Mouse (Mus musculus) CD4-positive, CD25-positive, alpha-beta regulatory T cell, adult 4 months (primary cell): Measurements from ENCODE around the gene Pisd. TPM values are rescaled to one million over a fixed set of nuclear protein-coding genes. Genes with fewer than 3 reads are reported as not detected.

Experiments
- ATAC-seq: one replicate; pipeline ENCODE4 v1.8.0; 2017
- polyA plus RNA-seq, 2 experiments: library from polyadenylated mRNA; unstranded; fragments of 100-300 nt; shearing (Covaris generic); gene quantifications; one replicate each; pipeline ENCODE4 v1.2.1; 2017

Pisd gene
- polyA plus RNA-seq, 2 experiments from 2014 or later, result 94.9 to 125 TPM

GRCm38 (mm10) chr5:32706226-32706780 lies 79.1 kb downstream of the Pisd start:
- ATAC-seq, result no peak

DNA sequence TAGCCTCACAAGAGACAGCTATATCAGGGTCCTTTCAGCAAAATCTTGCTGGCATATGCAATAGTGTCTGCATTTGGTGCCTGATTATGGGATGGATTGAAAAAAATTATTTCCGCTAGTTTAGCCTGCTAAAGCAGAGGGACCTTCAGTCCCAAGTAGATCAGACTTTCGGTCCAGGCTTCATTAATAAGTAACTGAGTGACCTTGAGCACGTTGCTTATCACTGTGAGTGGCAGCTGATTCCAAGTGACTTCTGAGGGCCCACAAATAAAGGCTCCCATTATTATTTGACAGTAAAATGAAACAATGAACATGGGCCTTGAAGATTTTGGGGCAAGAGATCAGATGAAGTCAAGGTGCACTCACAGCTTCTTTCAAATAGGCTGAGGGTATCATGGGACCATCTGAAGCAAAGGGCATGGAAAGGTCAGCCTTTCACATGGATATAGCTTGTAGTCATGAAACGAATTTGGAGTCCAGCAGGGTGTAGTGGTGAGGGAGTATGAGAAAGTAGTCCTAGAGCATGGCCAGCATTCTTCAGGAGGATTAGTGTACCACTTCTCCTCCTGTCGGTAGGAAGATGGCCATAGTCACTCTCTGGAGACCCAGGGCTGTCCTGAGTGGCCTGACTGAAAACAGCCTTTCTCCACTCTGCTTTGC lies 88.1 kb downstream of the Pisd start:
- ATAC-seq, result no peak

GRCm38 (mm10) chr5:32693411-32693810 lies 92.0 kb downstream of the Pisd start:
- ATAC-seq, result no peak

Other genes starting within 250 kb of the Pisd start
- under 1 TPM; 0.43 to 0.61 TPM for gene Yes1, start 174.5 kb downstream of the Pisd start, polyA plus RNA-seq
- gene Gm20671, start 41.5 kb upstream of the Pisd start, polyA plus RNA-seq, result not detected
- 10 to 100 TPM; 24.9 to 26.7 TPM for gene Prr14l, start 68.6 kb upstream of the Pisd start, polyA plus RNA-seq
- 10 to 100 TPM; 19.2 to 31.1 TPM for gene Depdc5, start 78.1 kb upstream of the Pisd start, polyA plus RNA-seq
- 100 to 1,000 TPM; 192 to 194 TPM for gene Ywhah, start 233.2 kb upstream of the Pisd start, polyA plus RNA-seq